Mouse (Mus musculus): ENCODE measurements at regions not wholly inside any gene's neighbourhood (a gene's known extent, or its start where the extent isn't known, plus 50 kb on each side); places are given as distances from the start of the nearest gene placed in this dataset.

DNA sequence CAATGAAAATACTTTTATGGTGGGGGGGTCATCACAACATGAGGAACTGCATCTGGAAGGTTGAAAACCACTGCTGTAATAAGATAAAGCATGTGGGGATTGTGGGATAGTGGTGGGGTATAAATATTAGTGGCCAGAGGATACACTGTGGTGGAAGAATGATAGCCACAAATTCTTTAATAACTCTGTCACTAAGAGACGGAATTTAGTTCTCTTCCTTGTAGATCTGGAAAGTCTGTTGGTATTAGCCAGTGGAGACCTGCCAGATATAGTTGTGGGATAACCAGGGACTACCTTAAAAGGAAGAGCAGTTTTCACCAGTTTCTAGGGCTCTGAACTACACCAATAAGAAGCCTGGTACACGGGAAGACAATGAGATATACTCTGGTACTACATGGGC, 161.8 kb downstream of the Tmx1 start:
- no peak for TF ChIP-seq CTCF (IDR thresholded peaks at IDR 0.05)
- no peak for TF ChIP-seq EP300 (IDR thresholded peaks at IDR 0.05)
